Mouse (Mus musculus) kidney, adult 2 months (tissue): Measurements from ENCODE around the gene Crb3.

Source experiments
- CTCF ChIP-seq: fragments of 200-500 bp; conservative IDR thresholded peaks from 2 replicates; pipeline ENCODE4 v1.5.1; 2011; ENCODE audit warnings: low read depth, mild to moderate bottlenecking, control low read depth, low read length, moderate library complexity, mixed read lengths; ENCODE audit not compliant: insufficient read depth, insufficient read length
- POLR2A ChIP-seq: fragments of 200-500 bp; IDR thresholded peaks from one replicate; pipeline ENCODE4 v1.6.1; 2011; ENCODE audit warnings: low read depth, low read length, control low read depth

- TF ChIP-seq CTCF = no peak
- TF ChIP-seq POLR2A = no peak
Measured at GRCm38 (mm10) chr17:57085970-57086757, 27.3 kb downstream of the Crb3 start.
